Mouse (Mus musculus): ENCODE results near the gene Shbg. TPM values are rescaled to one million over a fixed set of nuclear protein-coding genes. Genes with fewer than 3 reads are reported as not detected.

Shbg gene
- total and polyA plus RNA-seq, 2 experiments from 2014 or later: not detected

DNA sequence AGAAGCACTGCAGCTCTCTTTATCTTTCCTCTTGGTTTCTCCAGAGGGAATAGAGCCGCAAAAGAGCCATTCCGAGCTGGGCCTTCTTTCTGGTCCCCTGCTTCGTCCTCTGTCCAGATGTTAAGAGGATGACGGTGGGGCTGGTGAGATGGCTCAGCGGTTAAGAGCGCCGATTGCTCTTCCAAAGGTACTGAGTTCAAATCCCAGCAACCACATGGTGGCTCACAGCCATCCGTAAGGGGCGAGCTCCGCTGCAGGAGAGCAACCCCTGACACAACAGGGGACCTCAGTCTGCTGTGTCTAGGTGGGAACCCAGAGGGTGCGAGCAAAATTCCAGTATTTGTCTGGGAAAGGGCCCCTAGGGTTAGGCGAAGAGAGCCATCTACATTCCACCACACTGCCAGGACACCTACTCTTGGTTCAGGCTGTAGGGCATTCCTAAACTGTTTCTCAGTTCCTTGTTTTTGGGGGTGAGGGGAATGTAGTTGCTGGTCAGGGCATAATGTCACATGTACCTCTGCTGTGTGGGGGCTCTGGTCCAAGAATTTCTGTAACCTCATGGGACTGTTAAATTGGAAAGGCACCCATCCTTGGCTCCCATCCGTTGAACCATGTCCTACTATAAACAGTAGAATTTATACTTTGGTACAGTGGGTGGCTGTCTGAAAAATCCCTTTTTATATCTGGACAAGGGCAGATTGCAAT is 45.4 kb upstream of the Shbg start:
- DNase-seq (ENCODE audit: low spot score) (no peak), ATAC-seq (ENCODE audit: low FRiP score) (no peak)
- Histone ChIP-seq H3K27ac (ENCODE audit: low read depth, low read length) (peak overlapping the region; percentile 88), H3K27me3 (ENCODE audit: insufficient read depth, low read length) (no peaks in the 10 kb centered on the region), H3K4me2 (ENCODE audit: low read depth, low read length, poor library complexity, severe bottlenecking) (peak overlapping the region; percentile 51), H3K4me3 (ENCODE audit: low read depth, low read length) (peak overlapping the region; percentile 57), H3K4me1 (ENCODE audit: insufficient read depth, low read length) (0 out of 2 replicates have a peak, but pooled peaks cover 5% of the 10 kb centered on the region), H3K9ac (replicated peaks; ENCODE audit: low read length, poor library complexity, severe bottlenecking) (peak overlapping the region; percentile 66; the same call in 1 of the 2 replicates), H3K36me3 (ENCODE audit: insufficient read depth, low read length) (peaks cover 41% of the 10 kb centered on the region), H3K9me3 (ENCODE audit: low read length) (no peaks in the 10 kb centered on the region)
- WGBS: 68% methylated on average over 13 of the region's 13 CpGs
- TF ChIP-seq CTCF (IDR thresholded peaks at IDR 0.05): no peak

DNA sequence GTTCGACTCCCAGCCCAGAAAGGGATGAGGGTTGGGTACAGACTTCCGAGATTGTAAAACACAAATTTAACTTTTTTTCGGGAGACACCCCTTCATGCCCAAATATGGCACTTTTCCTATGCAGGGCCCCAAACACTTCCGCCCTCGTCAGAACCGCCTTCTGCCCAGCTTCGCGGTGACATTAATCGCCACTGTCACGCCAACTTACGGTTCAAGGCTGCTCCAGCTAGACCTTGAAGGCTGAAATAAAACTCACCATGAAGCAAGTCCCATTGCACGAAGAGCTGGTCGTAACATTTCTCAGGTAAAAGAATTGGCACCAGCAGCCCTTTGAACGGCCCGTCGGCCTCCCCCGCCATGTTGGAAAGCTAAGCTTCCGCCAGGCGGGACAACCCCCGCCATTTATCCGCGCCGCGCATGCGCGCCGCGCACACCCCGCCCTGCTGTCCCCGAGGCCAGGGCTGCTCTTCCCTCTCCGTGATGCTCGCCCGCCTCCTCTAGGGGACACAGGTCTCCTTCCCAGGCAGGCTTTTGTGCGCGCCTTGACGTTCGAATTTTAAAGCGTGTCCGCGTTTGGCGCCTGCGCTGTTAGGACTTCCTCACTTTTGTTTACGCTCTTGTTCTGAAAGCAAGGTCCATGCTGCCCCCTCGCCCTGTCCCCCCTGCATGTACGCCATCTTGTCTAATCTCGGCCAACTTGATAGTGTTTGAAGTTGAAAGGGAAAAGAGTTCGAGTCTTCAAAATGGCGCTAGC is 44.7 kb upstream of the Shbg start, which contains the start of gene Mpdu1:
Mpdu1 (minus strand) TSS at position 430 of the 754 bp plus-strand sequence.
- peaks cover 43% of the 10 kb centered on the region for H3K36me3 ChIP-seq (ENCODE audit: insufficient read depth, low read length)
- TF ChIP-seq CTCF (IDR thresholded peaks at IDR 0.05): peak; percentile 70
- peak; percentile 99 for DNase-seq (ENCODE audit: low spot score)
- H3K9ac ChIP-seq (replicated peaks; ENCODE audit: low read length, poor library complexity, severe bottlenecking): peak within 1 kb of the TSS; percentile 66
- under 1% methylated on average over 48 of the region's 48 CpGs for WGBS
- ATAC-seq (ENCODE audit: low FRiP score): peak; percentile 95
- no peaks in the 10 kb centered on the region for H3K27me3 ChIP-seq (ENCODE audit: insufficient read depth, low read length)
- H3K4me1 ChIP-seq (ENCODE audit: insufficient read depth, low read length): 0 out of 2 replicates have a peak, but pooled peaks cover 5% of the 10 kb centered on the region
- H3K27ac ChIP-seq (ENCODE audit: low read depth, low read length): peak within 1 kb of the TSS; percentile 88
- peak within 1 kb of the TSS; percentile 51 for H3K4me2 ChIP-seq (ENCODE audit: low read depth, low read length, poor library complexity, severe bottlenecking)
- no peaks in the 10 kb centered on the region for H3K9me3 ChIP-seq (ENCODE audit: low read length)
- peak within 1 kb of the TSS; percentile 57 for H3K4me3 ChIP-seq (ENCODE audit: low read depth, low read length)

DNA sequence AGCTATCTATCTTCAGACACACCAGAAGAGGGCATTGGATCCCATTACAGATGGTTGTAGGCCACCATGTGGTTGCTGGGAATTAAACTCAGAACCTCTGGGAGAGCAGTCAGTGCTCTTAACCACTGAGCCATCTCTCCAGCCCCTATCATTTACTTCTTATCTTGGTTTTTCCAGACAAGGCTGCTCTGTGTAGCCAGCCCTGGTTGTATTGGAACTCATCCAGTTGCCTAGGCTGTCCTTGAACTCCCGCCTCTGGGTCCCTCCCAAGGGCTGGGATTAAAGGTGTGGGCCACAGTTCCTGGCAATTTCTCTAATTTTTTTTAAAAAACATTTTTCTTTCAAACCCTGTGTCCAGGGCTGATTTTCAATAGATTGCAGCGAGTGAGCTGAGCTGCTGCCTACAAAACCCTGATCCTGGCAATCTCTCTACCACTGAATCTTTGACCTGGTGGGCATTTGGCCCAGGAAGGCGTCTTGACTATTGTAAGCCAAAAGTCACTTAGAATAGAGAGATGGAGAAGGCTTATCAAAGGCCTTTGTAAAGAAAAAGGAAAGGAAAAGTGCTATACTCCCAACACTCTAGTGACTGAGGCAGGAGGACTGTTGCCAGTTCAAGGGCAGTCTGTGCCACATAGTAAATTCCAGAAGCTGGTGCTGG is 43.6 kb upstream of the Shbg start:
- Histone ChIP-seq H3K27me3 (ENCODE audit: insufficient read depth, low read length) (no peaks in the 10 kb centered on the region), H3K9ac (replicated peaks; ENCODE audit: low read length, poor library complexity, severe bottlenecking) (peak overlapping the region; percentile 66; the same call in 1 of the 2 replicates), H3K9me3 (ENCODE audit: low read length) (no peaks in the 10 kb centered on the region), H3K4me2 (ENCODE audit: low read depth, low read length, poor library complexity, severe bottlenecking) (peak overlapping the region; percentile 51), H3K27ac (ENCODE audit: low read depth, low read length) (peak overlapping the region; percentile 49; the same call in 1 of the 2 replicates), H3K4me3 (ENCODE audit: low read depth, low read length) (peak overlapping the region; percentile 57), H3K4me1 (ENCODE audit: insufficient read depth, low read length) (0 out of 2 replicates have a peak, but pooled peaks cover 5% of the 10 kb centered on the region), H3K36me3 (ENCODE audit: insufficient read depth, low read length) (peaks cover 42% of the 10 kb centered on the region)
- DNase-seq (ENCODE audit: low spot score) (no peak), ATAC-seq (ENCODE audit: low FRiP score) (no peak)
- peak; percentile 19; the same call in 1 of the 2 replicates for TF ChIP-seq CTCF (IDR thresholded peaks at IDR 0.05)
- 66% methylated on average over 3 of the region's 3 CpGs for WGBS

DNA sequence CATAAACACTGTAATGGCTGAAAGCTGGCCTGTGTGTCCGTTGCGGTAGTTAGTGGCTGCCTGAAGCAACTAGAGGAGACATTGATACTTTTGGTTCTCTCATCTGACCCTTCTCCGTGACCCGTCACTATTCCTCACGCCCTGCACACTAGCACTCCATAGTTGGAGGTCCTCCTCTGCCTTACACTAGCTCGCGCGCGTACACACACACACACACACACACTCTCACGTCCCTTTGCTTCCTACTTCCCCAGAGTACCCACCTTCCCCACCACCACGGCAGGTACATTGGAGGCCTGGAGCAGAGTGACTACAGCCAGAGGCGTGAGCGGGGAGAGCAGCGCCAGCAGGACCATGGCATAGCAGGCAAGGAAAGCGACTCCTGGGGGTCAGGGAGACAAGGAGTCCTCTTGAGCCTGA is 39.8 kb upstream of the Shbg start:
- Histone ChIP-seq H3K4me1 (ENCODE audit: insufficient read depth, low read length) (0 out of 2 replicates have a peak, but pooled peaks cover 10% of the 10 kb centered on the region), H3K9ac (replicated peaks; ENCODE audit: low read length, poor library complexity, severe bottlenecking) (no peak overlapping the region), H3K4me2 (ENCODE audit: low read depth, low read length, poor library complexity, severe bottlenecking) (no peak overlapping the region), H3K27me3 (ENCODE audit: insufficient read depth, low read length) (no peaks in the 10 kb centered on the region), H3K4me3 (ENCODE audit: low read depth, low read length) (no peak overlapping the region), H3K36me3 (ENCODE audit: insufficient read depth, low read length) (peaks cover 26% of the 10 kb centered on the region), H3K27ac (ENCODE audit: low read depth, low read length) (no peak overlapping the region), H3K9me3 (ENCODE audit: low read length) (no peaks in the 10 kb centered on the region)
- ATAC-seq (ENCODE audit: low FRiP score) (no peak), DNase-seq (ENCODE audit: low spot score) (no peak)
- no peak for TF ChIP-seq CTCF (IDR thresholded peaks at IDR 0.05)
- 89% methylated on average over 15 of the region's 15 CpGs for WGBS

DNA sequence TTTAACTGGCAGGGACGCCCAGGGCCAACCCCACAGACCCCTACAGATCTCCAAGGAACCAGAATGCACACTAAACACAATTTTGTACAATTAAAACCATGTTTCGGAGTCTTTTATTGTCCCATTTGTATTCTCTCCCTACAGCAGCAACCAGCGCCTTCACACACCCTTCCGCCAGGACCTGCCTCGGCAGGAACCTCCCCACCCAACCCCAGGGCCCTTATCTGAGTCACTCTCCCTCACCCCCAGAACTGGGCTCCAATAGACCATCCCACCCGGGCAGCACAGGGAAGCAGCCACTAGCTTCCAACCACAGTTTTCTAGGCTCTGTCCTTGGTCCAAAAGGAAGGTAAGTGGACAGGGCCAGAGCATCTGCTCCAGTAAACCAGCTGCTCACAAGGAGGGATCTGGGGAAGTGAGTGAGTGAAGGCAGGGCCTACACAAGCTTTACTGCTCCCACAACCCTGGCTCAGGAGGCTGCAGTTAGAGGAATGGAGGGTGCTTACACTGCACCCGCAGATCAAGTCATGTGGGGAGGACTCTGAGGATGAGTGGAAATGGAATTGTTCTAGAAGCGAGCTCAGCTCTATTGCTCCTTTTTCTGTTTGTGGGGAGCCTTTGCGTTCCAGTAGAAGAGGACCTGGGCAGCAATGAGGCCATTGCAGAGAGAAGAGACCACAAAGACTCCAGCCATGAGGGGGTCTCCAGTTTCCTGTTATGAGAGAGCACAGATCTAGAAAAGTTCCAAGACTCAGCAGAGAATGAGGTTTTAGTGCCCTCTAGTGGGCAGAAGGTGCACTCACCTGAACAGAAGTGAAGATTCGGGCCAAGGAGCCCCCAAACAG is 39.1 kb upstream of the Shbg start:
- Histone ChIP-seq H3K4me1 (ENCODE audit: insufficient read depth, low read length) (0 out of 2 replicates have a peak, but pooled peaks cover 10% of the 10 kb centered on the region), H3K27me3 (ENCODE audit: insufficient read depth, low read length) (no peaks in the 10 kb centered on the region), H3K36me3 (ENCODE audit: insufficient read depth, low read length) (peaks cover 32% of the 10 kb centered on the region), H3K4me3 (ENCODE audit: low read depth, low read length) (no peak overlapping the region), H3K9ac (replicated peaks; ENCODE audit: low read length, poor library complexity, severe bottlenecking) (no peak overlapping the region), H3K9me3 (ENCODE audit: low read length) (no peaks in the 10 kb centered on the region), H3K4me2 (ENCODE audit: low read depth, low read length, poor library complexity, severe bottlenecking) (no peak overlapping the region), H3K27ac (ENCODE audit: low read depth, low read length) (no peak overlapping the region)
- DNase-seq (ENCODE audit: low spot score) (peak; percentile 76), ATAC-seq (ENCODE audit: low FRiP score) (no peak)
- TF ChIP-seq CTCF (IDR thresholded peaks at IDR 0.05): peak; percentile 89
- whole genome bisulfite sequencing: 81% methylated on average over 10 of the region's 10 CpGs
